Mouse (Mus musculus) gastrocnemius, postnatal 36 days (tissue): ENCODE results near the gene Slc30a9. TPM values are rescaled to one million over a fixed set of nuclear protein-coding genes. Genes with fewer than 3 reads are reported as not detected.

ENCODE experiments used
- DNase-seq, 2 experiments: peaks; one replicate each; pipeline ENCODE4 v3.0.0; 2022
- intact Hi-C: fragments of 180-260 bp; cut with DNase I; formaldehyde crosslinking; loops from one replicate; pipeline ENCODE4 v1.15.1; 2025
- long read RNA-seq, 2 experiments: library from polyadenylated mRNA; stranded (forward); transcript quantifications; one replicate each; pipeline ENCODE4 v2.0.0; 2021
- total RNA-seq, 2 experiments: library from RNA; stranded (reverse); gene quantifications; 2 replicates each; pipeline ENCODE4 v1.2.3; 2021

Slc30a9 gene
- total RNA-seq, result 100 to 1,000 TPM in 1 of 2 experiments, 10 to 100 TPM in 1; 99.1 to 113 TPM
- long read RNA-seq, experiment 1, full-length matches to known transcripts, result 56 of 69 reads
- long read RNA-seq, experiment 1, partial matches to known transcripts, result 7 of 69 reads
- long read RNA-seq, experiment 1, other reads (novel, unspliced or antisense), result 6 of 69 reads
- long read RNA-seq, experiment 2, full-length matches to known transcripts, result 108 of 134 reads
- long read RNA-seq, experiment 2, partial matches to known transcripts, result 14 of 134 reads
- long read RNA-seq, experiment 2, other reads (novel, unspliced or antisense), result 12 of 134 reads

DNA sequence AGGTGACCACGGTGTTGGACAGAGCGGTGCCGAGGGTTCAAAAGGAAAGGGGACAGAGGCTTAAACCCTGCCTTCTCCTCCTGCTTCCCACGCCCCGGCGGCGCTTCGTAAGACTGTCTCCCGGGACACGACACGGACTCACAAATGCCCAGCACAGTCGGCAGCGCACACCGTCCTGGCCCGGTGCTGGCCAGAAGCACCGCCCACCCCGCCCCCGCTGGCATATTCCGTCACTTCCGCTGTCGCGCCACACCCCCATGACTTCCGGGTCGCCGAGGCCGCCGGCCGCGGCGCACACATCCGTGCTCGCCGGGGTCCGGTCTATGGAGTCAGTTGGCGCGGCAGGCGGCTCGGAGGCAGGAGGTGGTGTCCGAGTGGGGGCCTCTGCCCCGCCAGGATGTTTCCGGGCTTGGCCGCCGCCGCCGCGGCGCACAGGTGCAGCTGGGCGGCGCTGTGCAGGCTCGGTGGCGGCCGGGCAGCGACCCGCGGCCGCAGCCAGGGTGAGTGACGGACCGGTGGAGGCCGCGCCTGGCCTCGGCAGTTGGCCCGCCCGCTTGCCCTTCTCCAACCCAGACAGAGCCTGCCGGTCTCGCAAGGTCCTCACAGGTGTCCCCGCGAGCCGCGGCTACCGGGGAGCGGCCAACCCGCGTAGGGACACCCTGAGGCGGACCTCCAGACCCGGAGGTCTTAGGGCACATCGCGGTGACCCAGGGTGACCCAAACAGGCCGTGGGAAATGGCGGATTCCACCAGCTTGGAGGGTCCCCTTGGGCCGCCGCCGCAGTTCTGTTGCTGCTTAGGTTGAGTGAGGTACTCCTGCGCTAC is at the start of gene Slc30a9:
Gene Slc30a9 (plus strand): TSS at position 258 of the 824 bp plus-strand sequence.
- intact Hi-C loops, result loop anchor here (5.0 kb wide), 1 partner anchor 45 kb away; the partner anchor contains the start of gene Tmem33
- peak; percentile 86 to 91 for DNase-seq

DNA sequence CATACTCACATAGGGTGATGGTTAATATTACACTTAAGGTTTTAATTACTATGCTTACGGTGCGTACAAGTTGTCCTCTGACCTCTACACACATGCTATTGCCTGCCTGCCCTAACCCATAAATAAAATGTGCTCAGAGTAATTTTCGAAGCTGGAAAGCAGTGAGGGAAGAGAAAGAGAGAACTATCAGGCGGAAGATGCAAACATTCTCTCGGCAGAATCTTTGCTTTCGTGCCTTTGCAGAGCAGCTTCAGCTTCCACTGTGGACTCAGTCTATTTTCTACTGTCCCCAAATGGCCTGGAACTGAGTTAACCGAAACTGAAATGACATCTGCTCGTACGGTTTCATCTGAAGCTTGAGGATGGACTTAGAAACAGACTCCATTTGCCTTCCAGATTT is 48.3 kb upstream of the Slc30a9 start:
- intact Hi-C loops, result no loop called here
- no peak for DNase-seq

DNA sequence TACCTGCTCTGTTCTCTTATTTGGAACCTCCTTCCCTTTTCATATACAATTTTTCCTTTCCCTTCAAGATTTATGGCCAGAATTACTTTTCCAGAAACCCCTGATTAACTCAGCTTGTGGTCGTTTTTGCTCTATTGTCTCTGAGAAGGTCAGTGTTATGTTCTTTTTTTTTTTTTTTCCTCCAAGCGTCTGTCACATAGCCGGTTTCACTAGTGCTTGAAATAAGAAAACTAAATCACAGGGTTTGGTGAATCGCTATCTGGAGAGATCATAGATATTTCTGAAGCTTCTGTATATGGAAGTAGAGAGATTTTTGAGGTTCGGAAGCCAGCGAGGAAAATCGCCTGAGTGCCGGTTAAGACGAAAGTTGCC is 46.6 kb upstream of the Slc30a9 start:
- no peak for DNase-seq
- intact Hi-C loops, result loop anchor here (5.0 kb wide), 1 partner anchor 47 kb away; the partner anchor contains the start of gene Slc30a9

DNA sequence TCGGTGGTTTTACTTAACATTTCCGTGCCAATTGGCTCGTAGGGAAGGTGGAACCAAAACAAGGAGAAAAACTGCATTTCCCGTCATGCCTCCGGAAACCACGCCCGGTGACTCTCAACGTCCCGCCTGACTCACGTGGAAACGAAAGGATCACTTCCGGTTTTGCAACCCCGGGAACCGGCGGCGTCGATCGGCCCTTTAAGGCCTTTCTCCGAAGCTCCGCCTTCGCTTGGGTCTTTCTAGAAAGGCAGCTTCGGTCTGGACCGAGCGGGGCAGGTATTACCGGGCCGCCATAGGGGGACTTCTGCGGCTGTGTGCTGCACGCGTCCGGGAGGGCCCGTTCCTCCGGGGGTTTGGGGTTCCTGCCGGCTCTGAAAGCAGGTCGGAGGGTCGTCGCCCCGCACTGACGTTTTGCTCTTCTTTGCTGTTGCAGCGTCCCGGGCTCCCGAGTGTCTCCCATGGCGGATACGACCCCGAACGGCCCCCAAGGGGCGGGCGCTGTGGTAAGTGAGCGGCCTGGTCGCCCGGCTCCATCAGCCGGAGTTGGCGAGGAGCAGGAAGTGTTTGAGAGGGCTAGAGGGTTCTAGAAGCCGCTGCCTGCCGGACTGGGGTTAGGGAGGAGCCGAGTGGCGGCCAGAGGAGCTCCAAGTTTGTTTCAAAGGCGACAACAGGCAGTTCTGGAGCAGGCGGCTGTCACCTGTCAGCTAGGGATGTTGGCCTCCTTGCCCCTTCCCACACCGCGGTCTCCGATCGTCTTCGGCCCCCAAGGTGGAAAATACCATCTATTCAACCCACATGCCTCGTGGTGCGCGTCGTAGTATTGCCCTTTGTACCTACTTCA is 46.0 kb upstream of the Slc30a9 start, which contains the start of gene Tmem33:
Gene Tmem33 (plus strand): TSS at position 35 of the 841 bp plus-strand sequence.
- peak; percentile 86 to 89 for DNase-seq
- intact Hi-C loops, result loop anchor here (5.0 kb wide), 1 partner anchor 47 kb away; the partner anchor contains the start of gene Slc30a9

DNA sequence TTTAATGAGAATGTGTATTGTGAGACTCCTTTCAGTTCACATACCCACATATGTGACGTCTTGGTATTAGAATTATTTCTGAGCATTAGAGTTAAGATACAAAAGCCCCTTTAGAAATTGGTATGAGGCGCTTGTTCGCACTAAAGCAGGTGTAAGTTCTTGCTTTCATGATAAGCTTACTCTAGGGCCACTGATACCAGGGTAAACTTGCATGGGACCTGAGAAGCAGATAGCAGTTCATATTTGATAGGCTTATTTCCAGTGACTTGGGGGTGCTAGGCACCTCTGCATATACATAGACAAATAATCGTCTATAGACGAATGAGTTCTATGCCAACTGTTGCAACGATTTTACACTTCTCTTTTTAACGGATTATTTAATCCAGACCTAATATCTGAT is 43.8 kb upstream of the Slc30a9 start:
- intact Hi-C loops, result loop anchor here (5.0 kb wide), 1 partner anchor 44 kb away; the partner anchor contains the start of gene Slc30a9
- DNase-seq, result no peak

DNA sequence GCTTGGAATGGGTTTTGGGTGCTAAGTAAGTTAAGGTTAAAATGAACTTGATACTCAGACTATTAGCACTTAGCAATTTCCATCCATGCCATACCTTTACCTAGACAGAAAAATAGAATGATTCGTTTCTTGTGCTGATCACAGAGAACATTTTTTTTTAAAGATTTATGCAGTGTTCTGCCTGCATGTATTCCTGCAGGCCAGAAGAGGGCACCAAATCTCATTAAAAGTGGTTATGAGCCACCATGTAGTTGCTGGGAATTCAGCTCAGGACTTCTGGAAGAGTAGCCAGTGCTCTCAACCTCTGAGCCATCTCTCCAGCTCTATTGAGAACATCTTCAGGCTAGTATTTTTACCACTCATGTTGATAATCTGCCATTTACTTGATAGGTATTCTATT is 40.6 kb upstream of the Slc30a9 start:
- DNase-seq, result no peak
- intact Hi-C loops, result no loop called here

DNA sequence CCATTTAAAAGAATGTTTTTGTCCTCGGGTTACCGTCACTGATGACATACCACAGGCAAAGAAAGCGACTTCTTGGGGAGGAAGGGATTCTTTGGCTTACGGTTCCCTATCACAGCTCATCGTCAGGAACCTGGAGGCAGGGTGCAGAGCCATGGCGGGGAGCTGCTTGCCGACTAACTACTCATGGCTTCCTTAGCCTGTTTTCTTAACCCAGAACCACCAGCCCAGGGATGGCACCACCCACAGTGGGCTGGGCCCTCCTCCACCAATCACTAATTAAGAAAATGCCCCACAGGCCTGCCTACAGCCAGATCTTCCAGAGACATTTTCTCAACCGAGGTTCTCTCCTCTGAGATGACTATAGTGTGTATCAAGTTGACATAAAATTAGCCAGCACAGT is 37.4 kb upstream of the Slc30a9 start:
- DNase-seq, result no peak
- intact Hi-C loops, result no loop called here

DNA sequence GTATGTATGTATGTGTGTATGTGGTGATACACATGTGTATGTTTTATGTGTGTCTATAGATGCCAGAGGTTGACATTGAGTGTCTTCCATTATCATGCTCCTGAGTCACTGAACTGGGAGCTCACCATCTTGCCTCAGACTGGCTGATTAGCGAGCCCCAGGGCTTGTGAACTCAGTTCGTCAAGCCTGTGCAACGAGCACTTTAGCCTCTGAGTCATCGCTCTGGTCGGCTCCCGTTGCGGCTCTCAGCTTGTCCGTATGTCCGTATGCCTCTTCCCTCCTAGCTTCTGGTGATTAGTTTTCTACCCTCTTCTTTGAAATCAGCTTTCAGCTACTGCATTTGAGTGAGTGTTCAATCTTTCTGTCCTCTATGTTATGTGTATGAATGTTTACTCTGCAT is 27.3 kb upstream of the Slc30a9 start:
- intact Hi-C loops, result no loop called here
- no peak for DNase-seq

DNA sequence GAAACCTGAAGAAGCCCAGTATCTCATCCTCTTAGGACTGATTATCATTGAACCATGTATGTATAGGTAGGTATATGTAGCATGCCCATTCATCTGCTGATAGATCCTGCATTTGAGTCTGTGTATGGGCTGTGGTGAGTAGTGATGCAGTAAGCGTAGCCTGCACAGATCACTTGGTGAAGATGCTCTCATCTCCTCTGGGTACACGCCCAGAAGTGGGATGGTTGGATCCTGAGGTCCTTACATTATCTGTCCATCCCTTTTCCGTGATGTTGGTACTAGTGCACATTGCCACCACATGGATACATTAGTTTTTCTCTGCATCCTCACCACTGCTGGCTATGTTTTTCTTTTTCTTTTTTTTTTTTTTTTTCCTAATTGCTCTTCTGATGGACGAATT is 26.9 kb upstream of the Slc30a9 start:
- intact Hi-C loops, result no loop called here
- no peak for DNase-seq

DNA sequence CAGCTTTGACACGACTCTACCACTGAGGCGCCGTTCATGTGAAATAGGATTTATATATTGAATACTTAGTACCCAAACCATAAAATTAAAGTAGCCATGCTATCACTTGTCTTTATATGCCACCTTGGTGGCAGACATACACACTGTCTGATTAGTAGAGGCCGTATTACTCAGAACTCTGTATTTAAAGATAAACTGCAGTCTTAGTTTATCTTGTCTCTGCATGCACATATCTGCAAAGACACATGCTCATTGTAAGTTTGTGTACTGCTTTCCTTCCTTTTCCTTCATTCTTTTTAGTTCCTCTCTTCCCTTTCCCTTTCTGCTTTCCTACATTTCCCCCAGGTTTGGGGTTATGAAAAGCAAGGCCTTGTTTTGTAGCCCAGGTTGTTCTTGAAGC is 26.4 kb upstream of the Slc30a9 start:
- intact Hi-C loops, result no loop called here

DNA sequence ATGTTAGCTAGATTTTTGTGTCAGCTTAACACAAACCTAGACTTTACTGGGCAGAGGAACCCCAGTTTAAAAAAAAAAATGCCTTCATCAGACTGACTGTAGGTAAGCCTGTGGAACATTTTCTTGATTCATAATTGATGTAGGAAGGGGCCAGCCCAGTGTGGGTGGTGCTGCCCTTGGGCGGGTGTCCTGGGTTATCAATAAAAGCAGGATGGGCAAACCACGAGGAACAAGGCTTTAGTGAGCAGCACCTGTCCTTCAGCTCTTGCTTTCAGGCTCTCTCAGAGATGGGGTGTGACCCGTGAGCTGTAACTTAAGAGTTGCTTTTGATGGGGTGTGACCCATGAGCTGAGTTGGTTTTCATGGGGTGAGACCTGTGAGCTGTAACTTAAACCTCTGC is 11.7 kb upstream of the Slc30a9 start:
- intact Hi-C loops, result no loop called here
- no peak for DNase-seq

More for the DNA sequence above, 26.4 kb upstream of the Slc30a9 start:
- no peak for DNase-seq

DNA sequence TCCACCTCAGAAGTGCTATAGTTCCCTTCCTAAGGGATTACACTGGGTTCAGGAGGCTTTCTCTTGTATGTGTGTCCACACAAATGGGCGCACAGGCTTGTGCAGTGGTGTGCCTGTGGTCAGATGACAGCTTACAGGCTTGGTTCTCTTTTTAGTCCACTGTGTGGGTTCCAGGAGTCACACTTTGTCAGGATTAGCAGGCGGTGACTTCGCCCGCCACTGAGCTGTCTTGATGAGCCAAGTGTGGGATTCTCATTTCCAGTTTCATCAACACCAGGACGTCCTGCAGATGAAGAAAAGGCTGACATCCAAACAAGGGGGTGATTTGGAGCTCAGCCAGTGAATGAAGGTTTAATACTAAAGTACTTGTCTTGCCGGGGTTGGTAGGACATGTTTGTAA is 11.1 kb upstream of the Slc30a9 start:
- intact Hi-C loops, result no loop called here

DNA sequence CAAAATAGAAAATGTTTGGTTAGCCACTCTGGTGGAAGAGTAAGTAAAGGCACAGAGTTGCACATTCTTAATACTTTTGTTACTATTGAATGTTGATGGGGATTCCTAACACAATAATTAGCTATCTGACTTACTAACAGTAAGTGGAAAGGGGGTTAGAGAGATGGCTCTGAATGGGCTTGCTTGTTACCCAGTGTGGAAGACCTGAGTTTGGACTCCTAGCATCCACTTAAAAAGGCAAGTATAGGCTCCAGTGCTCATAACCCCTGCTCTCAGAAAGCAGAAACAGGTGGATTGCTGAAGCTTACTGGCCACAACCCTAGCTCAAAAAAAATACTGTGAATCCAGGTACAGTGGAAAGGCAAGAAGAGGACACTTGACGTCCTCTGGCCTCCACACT is 10.6 kb upstream of the Slc30a9 start:
- DNase-seq, result no peak
- intact Hi-C loops, result no loop called here

More for the DNA sequence above, 11.1 kb upstream of the Slc30a9 start:
- no peak for DNase-seq

DNA sequence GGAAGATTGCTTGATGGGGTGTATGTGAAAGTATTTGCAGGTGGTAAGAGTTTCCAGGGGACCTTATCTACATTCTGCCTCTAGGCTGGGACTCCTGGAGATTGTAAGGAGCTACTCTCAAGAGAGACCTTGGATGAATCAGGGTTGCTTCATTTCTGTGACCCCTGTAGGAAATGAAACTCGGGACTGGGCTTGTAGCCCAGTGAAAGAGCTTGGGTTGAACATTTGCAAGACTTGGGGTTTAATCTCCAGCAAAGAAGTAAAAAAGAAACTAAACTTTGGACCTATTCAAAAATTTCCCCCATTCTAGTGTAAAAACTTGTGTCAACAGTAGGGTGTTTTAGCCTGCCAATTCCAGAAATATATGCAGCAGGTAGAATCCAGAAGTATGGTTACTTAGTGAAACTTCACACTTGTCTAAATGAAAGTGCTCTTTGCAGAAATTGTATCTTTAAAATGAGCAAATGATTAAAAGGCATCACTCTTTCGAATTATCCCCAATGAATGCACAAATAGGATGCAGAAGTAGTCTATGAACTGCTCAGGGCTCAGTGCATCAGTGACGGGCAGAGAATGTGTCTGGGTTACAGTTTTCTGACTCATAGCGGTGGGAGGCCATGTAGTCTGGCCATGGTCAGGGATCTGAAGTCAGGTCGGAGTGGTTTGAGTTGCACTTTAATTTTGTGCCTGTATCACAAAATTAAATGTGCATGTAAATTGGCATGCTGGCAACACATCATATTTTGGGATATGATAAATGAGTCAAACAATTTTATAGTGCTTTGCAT is 9.5 kb upstream of the Slc30a9 start:
- no peak for DNase-seq
- intact Hi-C loops, result no loop called here

DNA sequence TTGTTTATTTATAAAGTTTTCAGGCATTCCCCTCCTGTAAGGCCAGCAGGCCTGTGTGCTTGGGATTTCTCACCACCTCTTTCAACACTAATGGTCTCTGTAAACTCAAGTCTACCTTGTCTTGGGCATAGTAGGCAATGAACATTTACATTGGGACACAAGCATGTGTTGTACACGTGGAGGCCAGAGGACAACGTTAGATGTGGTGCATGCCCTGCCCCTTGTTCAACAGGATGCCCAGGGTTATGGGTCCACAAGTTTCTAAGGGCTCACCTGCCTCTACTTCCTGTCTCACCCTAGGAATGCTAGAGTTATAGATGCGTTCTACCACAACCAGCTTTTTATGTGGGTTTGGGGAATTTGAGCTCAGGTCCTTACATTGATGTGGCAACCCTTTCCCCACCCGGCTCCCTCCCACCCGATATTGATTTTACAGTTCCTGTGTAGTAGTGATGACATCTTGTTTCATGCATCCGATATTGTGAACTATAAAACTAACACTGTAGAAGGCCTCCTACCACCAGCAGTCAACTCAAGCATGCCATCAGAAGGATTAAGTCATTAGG is 6.8 kb upstream of the Slc30a9 start:
- no peak for DNase-seq
- intact Hi-C loops, result no loop called here

DNA sequence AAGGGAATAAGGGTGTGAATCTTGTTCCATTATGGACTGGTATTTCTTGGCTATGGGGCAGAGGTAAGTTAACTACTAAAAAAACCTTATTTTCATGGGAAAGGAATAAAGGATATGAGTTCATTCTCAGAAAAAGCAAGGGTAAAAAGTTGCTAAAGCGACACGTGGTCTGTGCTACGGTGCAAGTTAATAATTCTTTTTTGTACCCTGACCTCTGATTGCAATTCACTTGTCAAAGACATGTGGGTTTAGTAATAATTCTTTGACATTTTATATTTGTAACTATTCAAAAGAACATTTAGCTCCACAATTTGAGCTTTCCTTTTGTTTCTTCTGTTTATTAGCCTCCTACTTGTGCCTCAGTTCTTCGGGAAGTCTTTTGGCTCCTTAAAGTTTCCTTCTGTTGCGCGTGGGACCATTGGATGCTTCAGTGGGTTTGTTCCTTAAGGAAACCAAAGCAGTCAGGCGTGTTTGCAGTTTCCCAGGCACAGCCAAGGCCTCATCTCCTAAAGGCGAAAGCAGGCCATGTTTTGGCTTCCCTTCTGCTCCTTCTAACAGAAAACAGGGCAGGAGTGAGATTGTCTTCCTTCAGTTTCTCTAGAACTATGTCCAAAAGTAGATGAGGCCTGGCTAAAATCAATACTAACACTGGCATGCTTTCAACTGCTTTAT is 5.7 kb upstream of the Slc30a9 start:
- intact Hi-C loops, result no loop called here
- no peak for DNase-seq

DNA sequence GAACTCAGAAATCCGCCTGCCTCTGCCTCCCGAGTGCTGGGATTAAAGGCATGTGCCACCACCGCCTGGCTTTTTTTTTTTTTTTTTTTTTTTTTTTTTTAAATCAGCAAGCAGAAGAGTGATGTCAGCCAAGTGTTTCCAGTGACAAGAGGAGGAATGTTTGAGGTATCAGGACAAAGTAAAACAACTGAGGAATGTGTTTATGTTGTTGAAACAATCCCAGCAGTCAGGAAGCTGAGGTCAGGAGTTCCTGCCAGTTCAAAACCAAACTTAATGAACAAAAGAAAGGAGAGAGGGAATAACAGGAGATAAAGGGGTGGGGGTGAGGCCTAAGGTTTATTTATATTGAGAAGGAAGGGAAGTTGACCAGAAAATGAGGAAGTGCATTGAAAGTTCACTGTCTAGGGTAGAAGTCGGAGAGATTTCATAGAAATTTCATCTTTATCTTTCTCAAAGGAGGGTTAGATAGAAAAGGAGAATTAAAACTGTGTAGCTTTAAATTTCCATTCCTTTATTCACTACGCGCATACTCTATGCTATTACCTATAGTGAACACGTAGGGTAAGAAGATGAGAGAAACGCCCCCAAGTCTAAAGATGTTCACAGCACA is 4.9 kb upstream of the Slc30a9 start:
- DNase-seq, result no peak
- intact Hi-C loops, result no loop called here

DNA sequence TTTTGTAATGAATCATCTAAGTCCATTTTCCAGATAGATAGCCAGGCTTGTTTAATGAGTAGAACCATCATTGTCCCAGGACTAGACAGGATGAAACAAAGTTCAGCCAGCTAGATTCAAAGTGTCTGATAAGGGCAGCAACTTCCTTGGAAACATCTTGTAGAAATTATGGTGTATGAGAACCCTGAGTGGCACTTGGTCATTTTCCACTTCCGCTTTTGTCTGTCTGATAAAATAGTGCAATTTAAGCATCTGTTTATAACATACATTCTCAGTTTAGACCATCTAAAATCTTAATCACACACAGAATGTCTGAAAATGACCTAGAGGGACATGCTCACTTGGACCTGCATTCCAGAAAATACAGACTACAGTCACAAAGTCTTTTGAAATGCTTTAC is 2.9 kb upstream of the Slc30a9 start:
- no peak for DNase-seq
- intact Hi-C loops, result no loop called here
